Mouse (Mus musculus) brain, embryonic 14.5 days (tissue): ENCODE data around the gene Cstb. TPM values are rescaled to one million over a fixed set of nuclear protein-coding genes. Genes with fewer than 3 reads are reported as not detected.

ENCODE experiments used
- DNase-seq: peaks from one replicate; pipeline ENCODE4 v3.0.0-alpha.2; 2011; ENCODE audit warnings: low read depth
- CTCF ChIP-seq: fragments of 200-500 bp; IDR thresholded peaks from 2 replicates; pipeline ENCODE4 v1.5.1; 2012; ENCODE audit warnings: inconsistent platforms, mild to moderate bottlenecking, moderate library complexity, borderline replicate concordance; ENCODE audit not compliant: insufficient read depth, insufficient read length; ENCODE audit errors: extremely low read depth
- POLR2A ChIP-seq: fragments of 200-500 bp; IDR thresholded peaks from 2 replicates; pipeline ENCODE4 v1.6.1; 2012; ENCODE audit warnings: mild to moderate bottlenecking, inconsistent platforms, borderline replicate concordance; ENCODE audit not compliant: poor library complexity, insufficient read depth, insufficient read length, severe bottlenecking; ENCODE audit errors: extremely low read depth
- polyA plus RNA-seq: library from polyadenylated mRNA; depleted of rRNA; stranded (reverse); fragments of >200 nt; gene quantifications from 2 replicates; pipeline ENCODE4 v1.2.3, GENCODE M21; 2012

The Cstb gene
- polyA plus RNA-seq, 1 experiment: 53.5 TPM

GRCm38 (mm10) chr10:78429180-78429579 lies 3.7 kb downstream of the Cstb start:
- TF ChIP-seq CTCF (no peak), POLR2A (no peak)

DNA sequence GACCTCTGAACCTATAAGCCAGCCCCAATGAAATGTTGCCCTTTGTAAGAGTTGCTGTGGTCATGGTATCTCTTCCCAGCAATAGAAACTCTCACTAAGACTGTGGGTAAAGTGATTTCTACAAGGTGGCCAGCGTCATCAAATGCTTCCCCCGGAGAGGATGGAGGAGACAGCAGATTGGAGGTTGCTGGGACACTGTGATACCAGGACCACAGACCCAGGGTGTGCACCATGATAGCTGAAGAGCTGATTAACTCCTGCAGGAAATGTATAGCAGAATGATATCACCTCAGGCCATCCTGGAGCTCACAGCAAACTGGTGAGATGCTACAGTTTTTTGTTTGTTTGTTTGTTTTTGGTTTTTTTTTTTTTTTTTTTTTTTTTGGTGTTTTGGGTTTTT lies 4.3 kb downstream of the Cstb start:
- DNase-seq: no peak
- TF ChIP-seq POLR2A: no peak
- no peak for TF ChIP-seq CTCF

More at GRCm38 (mm10) chr10:78429180-78429579, 3.7 kb downstream of the Cstb start:
- no peak for DNase-seq

DNA sequence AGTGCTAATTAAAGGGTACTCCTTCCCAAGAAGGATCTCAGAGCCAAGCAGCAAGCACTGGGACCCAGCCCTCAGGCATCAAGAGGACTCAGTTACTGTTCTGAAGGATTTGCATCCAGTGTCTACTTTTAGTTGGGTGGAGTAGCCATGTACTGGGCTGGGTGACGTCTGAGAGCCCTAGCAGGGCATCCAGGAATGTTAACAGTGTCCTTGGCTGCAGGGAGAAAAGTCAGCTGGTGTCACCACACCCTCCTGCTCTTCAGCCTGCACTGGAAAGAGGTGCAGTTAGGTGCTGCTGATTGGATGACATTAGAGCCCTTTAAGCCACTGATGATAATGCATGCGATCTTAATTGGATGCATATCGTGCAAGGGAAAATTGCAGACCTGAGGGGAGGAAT lies 7.4 kb downstream of the Cstb start:
- DNase-seq: no peak
- TF ChIP-seq POLR2A: no peak
- TF ChIP-seq CTCF: no peak

- DNase-seq: peak; percentile 65
- TF ChIP-seq POLR2A: no peak
- TF ChIP-seq CTCF: peak; percentile 94
Observed at GRCm38 (mm10) chr10:78438094-78438493, 12.6 kb downstream of the Cstb start.

- DNase-seq: no peak
- TF ChIP-seq CTCF (peak; percentile 62), POLR2A (no peak)
Observed at GRCm38 (mm10) chr10:78439550-78439949, 14.1 kb downstream of the Cstb start.

DNA sequence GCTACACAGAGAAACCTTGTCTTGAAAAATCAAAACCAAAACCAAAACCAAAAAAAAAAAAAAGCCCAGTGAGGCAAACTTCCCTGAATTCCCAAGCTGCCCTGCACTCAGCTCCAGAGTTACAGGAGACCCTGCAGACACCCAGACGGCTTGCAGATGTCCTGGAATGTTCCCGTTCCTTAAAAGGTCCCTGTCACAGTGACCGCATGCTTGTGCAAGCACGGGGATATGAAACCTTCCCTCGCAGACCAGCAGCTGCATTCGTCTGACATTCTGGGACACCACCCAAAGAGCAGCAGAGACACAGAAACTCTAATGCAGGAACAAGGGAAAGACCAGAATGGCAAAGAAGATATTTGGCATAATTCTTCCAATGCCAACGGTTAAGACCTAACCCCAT lies 14.5 kb downstream of the Cstb start:
- DNase-seq: no peak
- TF ChIP-seq CTCF (no peak), POLR2A (no peak)

DNA sequence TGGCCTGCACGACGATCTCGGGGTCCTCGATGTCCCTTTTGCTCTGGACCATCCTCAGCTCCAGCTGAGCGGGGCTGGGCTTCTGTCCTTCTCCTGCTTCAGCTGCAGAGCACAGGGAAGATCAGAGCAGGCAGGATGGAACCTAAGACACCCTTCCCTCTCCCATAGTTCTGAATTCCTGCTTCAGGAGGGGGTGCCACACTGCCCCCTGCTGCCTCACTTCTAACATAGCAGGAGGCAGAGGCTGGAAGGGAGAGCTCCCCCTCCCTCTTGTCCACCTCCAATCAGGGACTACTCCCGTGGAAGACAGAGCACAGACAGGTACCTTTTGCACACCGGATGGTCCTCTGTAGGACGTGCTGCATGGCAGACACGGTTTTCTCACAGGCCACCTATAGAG lies 15.3 kb downstream of the Cstb start:
- peak; percentile 14 for DNase-seq
- TF ChIP-seq POLR2A (no peak), CTCF (peak; percentile 81)

DNA sequence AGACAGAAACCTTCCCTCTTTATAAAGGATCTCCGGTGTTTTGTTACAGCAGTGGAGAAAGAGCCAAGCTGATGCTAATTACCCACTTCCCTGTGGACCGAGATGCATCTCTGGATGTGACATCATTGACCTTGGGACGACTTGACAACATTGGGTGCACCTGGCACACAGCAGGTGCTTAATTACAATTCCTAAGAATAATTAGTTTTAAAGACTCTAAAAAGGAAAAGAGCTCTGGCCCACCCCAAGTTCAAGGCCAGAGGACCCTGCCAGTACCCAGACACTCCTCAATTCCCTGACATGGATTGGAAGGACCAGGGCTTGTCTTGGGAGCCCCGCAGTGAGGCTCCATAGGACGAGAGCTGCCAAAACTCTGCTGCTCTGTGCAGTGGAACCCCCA lies 16.1 kb downstream of the Cstb start:
- no peak for DNase-seq
- TF ChIP-seq CTCF: no peak
- TF ChIP-seq POLR2A: no peak

DNA sequence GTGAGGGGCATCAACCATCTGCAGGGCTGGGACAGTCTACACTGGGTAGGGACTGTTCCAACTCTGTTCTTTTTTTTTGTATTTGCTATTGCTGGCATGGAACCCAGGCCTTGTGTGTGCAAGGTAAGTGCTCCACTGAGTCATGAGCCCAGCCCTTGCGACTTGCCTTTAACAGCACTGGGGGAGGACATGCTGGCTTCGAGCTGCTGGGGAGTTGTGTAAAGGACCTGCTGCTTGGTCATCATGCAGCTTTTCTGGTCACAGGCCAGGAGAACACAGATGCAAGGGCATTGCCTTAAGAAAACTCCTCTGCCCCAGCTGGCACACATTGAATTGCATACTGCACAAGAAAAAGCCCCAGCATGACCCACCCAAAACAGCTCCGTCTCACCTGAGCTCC lies 16.8 kb downstream of the Cstb start:
- TF ChIP-seq CTCF (no peak), POLR2A (no peak)
- DNase-seq: no peak

DNA sequence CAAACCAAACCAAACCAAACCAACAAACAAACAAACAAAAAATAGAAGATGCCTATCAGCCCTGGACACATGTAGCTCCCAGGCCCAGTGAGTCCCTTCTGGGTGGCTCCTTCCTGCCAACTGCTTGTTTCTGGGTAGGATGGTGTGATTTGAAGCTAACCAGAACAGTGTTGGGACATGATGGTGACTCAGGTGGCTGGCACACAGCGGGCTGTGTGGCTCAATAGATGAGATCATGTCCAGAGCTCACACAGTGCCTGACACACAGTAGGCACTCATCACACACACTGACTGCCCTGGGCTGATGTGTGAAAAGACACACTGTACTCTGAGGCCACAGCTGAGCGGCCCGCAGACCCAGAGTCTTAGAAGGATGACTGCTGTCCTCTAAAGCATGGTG lies 20.7 kb downstream of the Cstb start:
- no peak for DNase-seq

GRCm38 (mm10) chr10:78447396-78447795 lies 21.9 kb downstream of the Cstb start:
- DNase-seq: no peak
- TF ChIP-seq CTCF (no peak), POLR2A (no peak)

More for the DNA sequence above, 20.7 kb downstream of the Cstb start:
- TF ChIP-seq CTCF (no peak), POLR2A (no peak)

- TF ChIP-seq POLR2A: no peak
- TF ChIP-seq CTCF: no peak
Observed at GRCm38 (mm10) chr10:78450761-78451160, 25.3 kb downstream of the Cstb start.

More at GRCm38 (mm10) chr10:78450761-78451160, 25.3 kb downstream of the Cstb start:
- DNase-seq: no peak
